Mouse (Mus musculus): ENCODE results near the gene Akap10. TPM values are rescaled to one million over a fixed set of nuclear protein-coding genes. Genes with fewer than 3 reads are reported as not detected.
"Not testable (repeated sequence)": the region's sequence is repeated elsewhere in the genome, so short reads cannot be mapped to it uniquely, and the experiment has no call there.

Gene Akap10
- 32.5 and 39.7 TPM in 2 replicates for total RNA-seq (2017)

DNA sequence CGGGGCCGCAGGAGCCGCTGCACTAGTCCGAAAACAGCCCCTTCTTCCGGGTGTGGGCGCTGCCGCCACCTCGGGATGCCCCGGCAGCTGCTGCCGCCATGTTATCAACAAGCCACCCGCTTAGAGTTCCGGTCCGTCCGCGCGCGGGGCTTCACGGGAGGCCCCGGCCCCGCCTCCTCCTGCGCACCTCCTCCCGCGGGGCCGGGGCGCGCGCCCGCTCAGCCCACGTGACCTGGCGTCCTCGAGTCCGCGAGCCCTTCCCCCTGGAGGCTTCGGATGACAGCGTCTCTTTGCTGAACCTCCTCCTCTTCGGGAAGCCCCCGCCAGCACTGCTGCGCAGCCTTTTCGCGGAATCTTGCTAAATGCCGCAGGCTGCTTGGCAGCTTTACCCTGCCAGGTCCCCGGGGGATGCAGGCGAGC, at the start of gene Akap10:
Gene Akap10, minus strand, starts transcription at position 155 of the 420 bp plus-strand sequence.
- peak; percentile 88 for ATAC-seq (replicated peaks; ENCODE audit: low read depth, poor library complexity, severe bottlenecking)

DNA sequence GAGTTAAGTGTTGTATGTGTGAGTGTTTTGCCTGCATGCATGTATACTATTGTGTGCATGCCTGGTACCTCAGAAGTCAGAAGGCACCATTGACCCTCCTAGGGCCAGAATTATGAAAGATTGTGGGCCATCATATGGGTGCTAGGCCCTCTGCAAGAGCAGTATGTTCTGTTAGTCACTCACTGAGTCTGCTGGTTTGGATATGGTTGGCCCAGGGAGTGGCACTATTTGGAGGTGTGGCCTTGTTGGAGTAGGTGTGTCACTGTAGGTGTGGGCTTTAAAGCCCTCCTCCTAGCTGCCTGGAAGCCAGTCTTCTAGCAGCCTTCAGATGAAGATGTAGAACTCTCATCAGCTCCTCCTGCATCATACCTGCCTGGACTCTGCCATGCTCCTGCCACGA, 45.7 kb upstream of the Akap10 start:
- no peak for ATAC-seq (replicated peaks; ENCODE audit: low read depth, poor library complexity, severe bottlenecking)

DNA sequence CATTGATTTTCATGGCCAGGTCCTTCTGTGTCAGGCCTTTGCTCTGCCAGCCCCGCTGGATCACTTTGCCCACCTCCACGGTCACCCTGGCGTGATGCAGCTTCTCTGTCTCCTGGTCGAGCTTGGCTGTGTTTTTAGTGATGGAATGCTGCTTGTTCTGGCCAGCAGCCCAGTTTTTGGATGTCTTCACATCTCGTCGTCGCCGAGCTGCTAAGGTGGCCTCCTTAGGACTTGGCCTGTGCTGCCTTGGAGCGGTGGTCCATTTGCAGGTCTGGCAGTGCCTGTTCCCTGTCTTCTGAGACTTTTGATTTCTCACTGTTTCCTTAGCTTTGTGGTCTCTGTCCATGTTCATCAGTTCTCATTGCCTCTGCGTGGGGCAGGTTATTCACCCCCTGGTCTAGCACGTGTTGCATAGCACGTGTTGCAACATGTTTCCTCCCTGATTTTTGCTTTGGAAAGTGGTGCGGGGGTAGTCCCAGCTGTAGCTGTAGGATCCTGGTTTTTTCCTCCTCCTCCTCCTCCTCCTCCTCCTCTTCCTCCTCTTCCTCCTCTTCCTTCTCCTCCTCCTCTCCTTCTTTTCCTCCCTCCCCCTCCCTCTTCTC, 44.2 kb upstream of the Akap10 start:
- no peak for ATAC-seq (replicated peaks; ENCODE audit: low read depth, poor library complexity, severe bottlenecking)

DNA sequence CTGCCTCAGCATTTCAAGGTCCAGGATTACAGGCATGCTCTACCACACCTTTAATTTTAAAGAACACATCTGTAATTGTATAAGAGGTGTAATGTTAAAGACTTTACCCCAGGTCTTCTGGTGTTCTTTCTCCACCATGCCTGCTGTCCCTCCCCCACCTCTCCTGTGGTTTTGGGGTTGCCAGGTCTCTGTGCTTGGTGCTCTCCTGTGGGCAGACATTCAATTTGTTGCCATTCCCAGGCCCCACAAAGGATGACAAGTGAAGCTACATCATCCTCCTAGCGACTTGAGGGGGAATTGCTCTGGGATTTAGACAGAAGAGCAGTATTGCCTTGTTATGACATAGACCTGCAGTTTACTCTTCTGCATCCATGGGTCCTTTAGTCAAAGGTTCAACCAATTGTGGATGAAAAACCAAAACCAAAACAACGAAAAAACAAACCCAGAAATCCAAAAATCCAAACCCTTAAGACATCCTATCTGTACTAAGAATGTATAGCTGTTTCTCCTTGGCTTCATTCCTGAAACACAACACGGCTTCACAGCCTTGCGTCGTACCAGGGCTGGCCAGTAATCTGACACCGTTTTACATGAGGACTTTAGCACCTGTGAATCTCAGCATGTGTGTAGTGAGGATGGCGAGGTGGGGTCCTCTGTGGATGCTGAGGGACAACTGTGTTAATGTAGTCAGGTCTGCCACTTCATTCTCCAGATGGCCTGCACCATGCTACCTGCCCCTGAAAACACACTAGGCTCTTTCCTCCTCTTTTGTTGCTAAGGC, 41.6 kb upstream of the Akap10 start:
- no peak for ATAC-seq (replicated peaks; ENCODE audit: low read depth, poor library complexity, severe bottlenecking)

DNA sequence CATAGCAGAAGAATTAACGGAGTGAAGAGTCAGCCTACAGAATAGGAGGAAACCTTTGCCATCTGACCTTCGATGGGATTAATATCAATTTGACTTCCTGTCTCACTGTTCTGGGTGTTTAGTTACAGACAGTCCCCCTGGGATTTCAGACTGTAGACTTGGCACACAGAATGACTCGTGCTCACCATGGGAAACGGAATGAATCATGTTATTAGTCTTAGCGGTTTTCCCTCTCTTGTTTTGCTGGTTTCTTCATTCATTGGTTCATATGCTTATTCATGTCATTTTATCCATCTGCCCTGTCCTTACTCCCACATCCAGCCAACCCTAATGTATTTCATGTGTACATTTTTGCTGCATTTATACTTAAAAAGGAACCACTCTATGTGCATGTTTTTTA, 40.8 kb upstream of the Akap10 start:
- no peak for ATAC-seq (replicated peaks; ENCODE audit: low read depth, poor library complexity, severe bottlenecking)

DNA sequence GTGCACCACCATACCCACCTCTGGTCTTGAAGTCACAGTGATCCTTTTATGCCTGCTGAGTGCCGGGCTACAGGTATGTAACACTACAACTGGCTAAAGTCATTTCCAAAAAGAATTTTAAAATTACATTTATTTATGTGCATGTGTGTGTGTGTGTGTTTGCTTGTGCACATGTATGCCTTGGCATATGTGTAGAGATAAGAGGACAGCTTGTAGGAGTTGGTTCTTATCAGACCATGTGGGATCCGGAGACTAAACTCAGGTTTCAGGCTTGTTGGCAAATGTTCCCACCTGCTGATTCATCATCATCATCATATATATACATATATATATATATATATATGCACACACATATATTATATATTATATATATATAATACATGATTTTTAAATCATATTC, 38.8 kb upstream of the Akap10 start:
- ATAC-seq (replicated peaks; ENCODE audit: low read depth, poor library complexity, severe bottlenecking): no peak

DNA sequence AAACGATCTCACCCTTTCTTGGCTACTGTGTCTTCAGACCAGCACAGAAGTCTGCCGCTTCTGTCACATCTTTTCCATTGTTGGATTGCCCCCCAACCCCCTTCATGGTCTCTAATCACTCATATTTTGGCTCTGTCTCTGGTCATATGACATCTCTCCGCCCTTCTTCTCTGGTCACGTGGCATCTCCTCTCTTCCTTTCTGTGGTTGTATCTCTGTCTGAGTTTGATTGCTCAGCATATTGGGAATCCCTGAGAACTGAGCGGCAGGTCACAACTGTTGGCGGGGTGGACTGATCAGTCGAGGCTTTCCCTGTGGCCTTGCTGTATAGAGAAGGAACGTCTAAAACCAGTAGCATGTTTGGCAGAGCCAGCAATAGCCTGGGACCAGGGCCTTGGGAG, 37.0 kb upstream of the Akap10 start:
- no peak for ATAC-seq (replicated peaks; ENCODE audit: low read depth, poor library complexity, severe bottlenecking)

DNA sequence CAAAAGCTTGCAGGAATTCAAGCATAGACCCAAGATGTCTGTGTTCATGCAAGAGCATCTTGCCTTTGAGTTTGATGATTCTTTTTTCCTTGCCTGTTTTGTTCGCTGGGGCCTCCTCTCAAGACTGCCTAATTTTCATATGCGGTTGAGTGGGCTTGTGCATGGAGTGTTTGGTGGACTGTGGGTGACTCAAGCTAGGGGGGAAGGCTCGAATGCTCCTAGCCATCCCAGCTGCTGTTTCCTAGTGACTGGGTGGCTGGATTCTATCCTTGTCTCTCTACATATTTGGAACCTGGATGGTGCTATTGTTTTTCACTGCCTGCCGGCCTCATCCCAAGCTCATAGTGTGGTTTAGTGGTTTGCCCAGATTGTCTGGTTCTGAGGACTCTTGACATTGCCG, 34.6 kb upstream of the Akap10 start:
- ATAC-seq (replicated peaks; ENCODE audit: low read depth, poor library complexity, severe bottlenecking): no peak

DNA sequence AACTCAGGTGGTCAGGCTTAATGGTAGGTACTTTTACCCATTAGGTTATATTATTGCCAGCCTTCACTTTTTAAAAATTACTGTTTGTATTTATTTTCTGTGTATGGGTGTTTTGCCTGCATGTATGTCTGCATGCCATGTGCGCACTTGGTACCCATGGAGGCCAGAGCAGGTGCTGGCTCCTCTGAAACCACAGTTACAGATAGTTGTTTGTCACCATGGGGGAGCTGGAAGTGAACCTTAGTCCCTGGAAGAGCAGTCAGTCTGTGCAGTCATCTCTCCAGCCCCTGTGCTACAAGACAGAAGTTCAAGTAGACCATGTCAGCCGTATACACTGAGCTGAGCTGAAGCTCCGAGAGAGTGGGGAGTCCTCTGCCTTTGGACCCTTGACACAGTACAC, 33.1 kb upstream of the Akap10 start:
- no peak for ATAC-seq (replicated peaks; ENCODE audit: low read depth, poor library complexity, severe bottlenecking)

DNA sequence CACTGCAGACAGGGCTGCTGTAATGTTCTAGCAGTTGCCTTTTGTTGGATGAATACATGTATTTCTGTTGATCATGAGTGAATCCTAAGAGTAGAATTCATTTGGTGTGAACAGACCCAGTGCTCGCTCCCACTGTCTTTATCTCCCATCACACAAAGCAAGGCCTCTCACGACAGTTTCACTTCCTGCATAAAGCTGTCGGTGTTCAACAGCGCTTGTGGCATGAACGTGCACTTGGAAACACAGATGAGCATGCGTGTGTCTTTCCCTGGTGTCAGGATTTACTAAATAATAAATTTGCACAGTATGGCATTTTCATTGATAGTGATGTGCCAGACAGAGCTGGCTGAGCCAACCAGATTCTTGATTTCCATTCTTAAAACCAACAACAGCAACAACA, 32.6 kb upstream of the Akap10 start:
- peak; percentile 66; the same call in 1 of the 2 replicates for ATAC-seq (replicated peaks; ENCODE audit: low read depth, poor library complexity, severe bottlenecking)

DNA sequence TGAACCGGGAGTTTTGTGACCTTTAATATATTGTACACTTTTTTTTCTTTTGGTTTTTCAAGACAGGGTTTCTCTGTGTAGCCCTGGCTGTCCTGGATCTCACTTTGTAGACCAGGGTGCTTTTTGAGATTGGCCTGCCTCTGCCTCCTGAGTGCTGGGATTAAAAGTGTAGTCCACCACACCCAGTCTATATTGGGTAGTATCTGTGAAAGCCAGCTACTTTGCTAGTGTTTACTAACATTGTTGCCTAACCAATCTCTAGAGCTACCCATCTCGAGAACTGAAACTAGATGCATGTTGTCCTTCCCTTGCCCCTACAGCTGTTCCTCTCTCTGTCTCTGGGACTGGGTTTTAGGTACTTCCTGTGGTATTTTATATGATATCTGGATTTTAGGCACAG, 30.0 kb upstream of the Akap10 start:
- no peak for ATAC-seq (replicated peaks; ENCODE audit: low read depth, poor library complexity, severe bottlenecking)

DNA sequence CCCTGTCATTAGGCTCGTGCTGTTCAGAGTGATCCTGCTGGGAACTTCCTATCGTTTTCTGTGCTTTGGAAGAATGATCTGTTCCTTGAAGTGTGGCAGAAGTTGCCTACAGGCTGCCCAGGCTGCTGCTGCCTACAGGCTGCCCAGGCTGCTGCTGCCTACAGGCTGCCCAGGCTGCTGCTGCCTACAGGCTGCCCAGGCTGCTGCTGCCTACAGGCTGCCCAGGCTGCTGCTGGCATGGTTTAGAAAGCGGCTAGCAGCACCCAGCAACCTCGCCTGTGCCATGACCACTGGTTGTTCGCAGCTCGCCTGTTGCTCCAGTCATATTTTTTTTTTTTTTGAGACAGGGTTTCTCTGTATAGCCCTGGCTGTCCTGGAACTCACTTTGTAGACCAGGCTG, 28.7 kb upstream of the Akap10 start:
- ATAC-seq (replicated peaks; ENCODE audit: low read depth, poor library complexity, severe bottlenecking): not testable (repeated sequence)

DNA sequence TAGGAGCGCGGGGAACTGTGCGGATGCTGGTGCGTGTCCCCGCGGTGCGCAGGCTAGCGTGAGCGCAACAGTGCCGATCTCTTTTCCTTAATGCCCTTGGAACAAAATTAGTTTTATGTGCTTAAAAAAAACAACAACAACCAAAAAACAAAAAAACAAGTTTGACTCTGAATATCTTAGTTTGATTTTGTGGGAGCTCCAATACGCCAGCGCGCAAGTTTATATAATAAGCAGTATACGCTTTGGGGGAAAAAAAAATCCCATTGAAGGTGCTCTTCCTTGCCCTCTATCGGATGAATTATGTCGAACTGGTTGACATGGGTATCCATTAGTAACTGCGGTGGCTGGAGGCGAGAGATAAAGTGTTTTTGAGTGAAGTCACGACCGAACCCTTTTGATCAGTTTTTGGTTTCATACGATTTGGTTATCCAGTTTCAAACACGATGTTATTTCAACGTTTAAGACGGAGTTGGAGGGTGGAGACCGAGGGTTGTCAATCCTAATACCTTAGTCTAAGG, 27.3 kb upstream of the Akap10 start:
- peak; percentile 76 for ATAC-seq (replicated peaks; ENCODE audit: low read depth, poor library complexity, severe bottlenecking)

DNA sequence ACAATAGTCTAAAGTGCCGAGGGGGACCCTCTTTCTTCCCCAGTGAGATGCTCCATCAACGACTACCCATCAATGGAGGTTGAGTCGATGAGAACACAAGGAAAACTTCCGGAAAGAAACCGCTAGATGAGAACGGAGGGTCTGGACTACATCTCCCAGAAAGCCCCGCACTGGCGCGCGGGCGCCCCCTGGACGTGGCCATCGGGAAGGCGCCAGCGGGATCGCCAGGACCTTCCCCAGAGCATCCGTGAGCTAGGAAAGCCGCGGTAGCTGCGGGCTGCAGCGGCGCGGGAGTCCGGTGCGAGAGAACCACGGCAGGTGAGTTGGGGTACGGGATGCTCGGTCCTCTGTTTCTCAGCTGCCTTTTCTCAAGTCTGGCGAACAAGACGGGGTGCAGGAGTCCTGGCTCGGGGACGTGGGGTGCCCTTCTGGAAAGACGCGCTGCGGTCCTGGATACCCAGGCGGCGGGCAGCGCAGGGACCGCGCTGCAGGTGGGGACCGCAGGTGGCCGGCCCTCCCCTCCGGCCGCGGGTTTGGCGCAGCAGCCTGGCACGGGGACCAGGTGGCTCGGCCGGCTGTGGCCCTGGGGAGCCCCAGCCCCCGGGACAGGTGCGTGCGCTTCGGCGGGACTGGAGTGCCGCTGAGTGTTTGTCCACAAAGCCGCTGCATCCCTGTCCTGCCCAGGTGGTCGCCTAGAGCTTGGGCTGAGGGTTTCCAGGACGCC, 26.7 kb upstream of the Akap10 start, which contains the start of gene Specc1:
Gene Specc1, plus strand, starts transcription at position 192 of the 724 bp plus-strand sequence.
- peak; percentile 91 for ATAC-seq (replicated peaks; ENCODE audit: low read depth, poor library complexity, severe bottlenecking)

DNA sequence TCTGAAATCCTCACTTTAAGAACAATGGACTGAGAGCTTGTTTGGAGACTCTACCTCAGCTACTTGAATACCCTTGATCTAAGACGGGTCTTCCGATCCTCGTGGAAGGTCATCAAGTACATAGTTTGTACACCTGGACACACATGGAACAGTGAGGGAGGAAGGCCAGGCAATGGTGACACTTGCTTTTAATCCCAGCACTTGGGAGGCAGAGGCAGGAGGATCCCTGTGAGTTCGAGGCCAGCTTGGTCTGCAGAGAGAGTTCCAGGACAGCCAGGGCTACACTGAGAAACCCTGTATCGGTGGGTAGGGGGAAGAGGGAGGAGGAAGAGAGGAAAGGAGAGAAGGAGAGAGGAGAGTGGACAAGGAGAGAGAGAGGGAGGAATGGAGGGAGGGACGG, 25.9 kb upstream of the Akap10 start:
- ATAC-seq (replicated peaks; ENCODE audit: low read depth, poor library complexity, severe bottlenecking): no peak

DNA sequence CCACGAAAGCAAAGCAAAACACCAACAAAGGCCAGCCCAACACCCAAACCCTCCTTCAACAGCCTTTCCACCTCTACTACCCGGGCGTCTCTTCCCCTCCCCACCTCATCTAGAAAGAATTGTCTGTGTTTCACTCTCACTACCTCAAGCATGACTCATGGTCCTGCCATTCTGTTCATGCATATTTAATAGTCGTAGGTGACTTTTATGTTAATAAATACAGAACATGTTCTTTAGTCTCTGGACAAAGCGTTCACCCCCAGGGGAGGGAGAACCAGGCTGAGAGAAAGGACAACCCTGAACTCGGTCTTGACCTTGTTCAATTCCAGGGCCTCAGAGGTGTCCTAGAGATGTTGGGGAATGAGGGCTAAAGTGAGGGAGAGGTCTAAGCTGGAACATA, 25.1 kb upstream of the Akap10 start:
- no peak for ATAC-seq (replicated peaks; ENCODE audit: low read depth, poor library complexity, severe bottlenecking)

DNA sequence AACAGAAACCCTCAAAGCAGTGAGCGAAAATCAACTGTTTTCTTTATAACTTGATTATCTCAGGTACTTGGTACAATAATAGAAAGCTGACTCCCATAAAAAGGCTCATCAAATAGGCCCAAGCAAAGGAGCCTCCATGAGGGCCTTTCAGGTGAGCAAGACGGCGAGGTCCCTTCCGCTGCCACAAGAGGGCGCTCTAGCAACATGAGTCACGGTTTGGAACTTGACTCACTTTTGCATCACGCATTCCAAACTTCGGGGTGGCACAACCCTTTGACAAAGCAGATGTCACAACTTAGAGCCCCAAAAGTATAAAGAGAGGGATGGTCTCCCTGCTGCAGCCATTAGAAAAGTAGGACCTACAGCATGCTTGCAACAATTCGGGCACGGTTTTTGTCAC, 20.6 kb upstream of the Akap10 start:
- ATAC-seq (replicated peaks; ENCODE audit: low read depth, poor library complexity, severe bottlenecking): peak; percentile 81

DNA sequence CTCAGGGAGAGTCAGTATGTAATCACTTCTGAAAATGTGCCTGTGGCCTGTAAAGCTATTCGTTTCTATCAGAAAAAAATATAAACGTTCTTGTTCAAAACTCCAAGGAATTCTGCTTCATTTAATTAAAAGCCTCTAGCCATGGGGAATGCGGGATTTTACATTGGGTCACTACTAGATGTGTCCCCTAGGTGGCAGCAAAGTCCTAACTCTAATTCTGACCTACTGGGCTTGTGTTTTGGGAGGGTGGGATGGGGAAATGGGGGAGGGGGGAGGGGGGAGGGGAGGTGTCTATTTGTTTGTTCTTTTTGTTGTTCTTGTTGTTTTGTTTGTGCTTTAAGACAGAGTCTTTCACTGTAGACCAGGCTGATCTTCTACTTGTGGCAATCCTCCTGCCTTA, 19.3 kb upstream of the Akap10 start:
- ATAC-seq (replicated peaks; ENCODE audit: low read depth, poor library complexity, severe bottlenecking): no peak

DNA sequence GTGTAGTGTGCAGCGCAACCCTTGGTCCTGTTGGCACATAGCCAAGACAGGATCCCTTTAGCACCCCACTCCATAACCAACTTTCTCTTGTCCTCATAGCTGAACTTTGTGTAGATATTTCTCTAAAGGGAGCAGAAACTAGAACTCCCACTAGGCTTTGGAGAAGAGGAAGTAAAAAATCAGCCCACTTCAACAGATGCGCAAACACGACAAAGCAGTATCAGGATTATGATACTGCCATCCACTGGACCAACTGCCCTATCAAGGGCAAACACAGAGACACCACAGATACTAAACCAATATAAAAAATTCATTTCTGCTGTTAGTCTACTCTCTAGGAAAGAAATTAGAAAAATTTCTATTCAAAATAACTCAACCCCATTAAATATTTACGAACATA, 16.6 kb upstream of the Akap10 start:
- peak; percentile 46; the same call in 1 of the 2 replicates for ATAC-seq (replicated peaks; ENCODE audit: low read depth, poor library complexity, severe bottlenecking)

DNA sequence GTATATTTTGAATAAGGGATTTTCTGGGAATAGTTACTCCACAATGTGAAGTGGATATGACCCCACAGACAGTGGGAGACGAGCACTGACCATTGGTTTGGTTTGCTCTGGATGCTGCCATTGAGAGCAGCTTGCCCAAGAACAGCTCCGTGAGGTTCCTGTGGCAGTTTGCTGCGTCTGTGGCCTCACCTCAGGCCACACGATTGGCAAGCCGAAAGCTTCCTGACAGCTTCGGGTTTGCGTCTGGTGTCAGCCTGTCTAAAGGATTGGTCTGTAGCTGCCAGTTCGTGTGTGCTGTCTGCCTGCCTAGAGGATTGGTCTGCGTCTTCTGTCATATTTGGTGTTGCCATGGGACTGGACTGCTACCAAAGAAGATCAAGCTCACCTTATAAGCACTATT, 14.4 kb upstream of the Akap10 start:
- ATAC-seq (replicated peaks; ENCODE audit: low read depth, poor library complexity, severe bottlenecking): no peak

DNA sequence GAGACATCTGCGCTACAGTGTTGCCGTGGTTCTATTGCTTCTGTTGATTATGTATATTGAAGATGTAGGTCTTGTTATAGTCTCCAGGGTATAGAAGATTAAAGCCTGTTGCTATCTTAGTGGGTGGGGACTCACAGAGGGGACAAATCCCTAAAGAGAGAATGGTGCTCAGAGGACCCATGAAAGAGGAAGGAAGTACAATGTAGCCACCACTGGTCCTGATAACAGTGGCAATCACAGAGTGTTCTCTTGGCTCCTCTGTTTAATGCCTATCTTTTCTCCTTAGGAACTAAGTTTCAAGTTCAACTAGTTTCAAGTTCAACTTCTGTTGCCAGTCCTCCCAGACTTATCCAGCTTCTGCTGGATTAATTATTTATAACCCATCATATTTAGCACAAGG, 12.9 kb upstream of the Akap10 start:
- ATAC-seq (replicated peaks; ENCODE audit: low read depth, poor library complexity, severe bottlenecking): peak; percentile 91

Data from common myeloid progenitor, adult 5-6 weeks (primary cell).